Mouse (Mus musculus) frontal cortex, postnatal 25 days (tissue): ENCODE results near the gene Shisa5.

Experiments used
- DNase-seq, 2 experiments: peaks; one replicate each; pipeline ENCODE4 v3.0.0; 2022; ENCODE audit warnings: low spot score in 2 of 2

The Shisa5 gene

DNA sequence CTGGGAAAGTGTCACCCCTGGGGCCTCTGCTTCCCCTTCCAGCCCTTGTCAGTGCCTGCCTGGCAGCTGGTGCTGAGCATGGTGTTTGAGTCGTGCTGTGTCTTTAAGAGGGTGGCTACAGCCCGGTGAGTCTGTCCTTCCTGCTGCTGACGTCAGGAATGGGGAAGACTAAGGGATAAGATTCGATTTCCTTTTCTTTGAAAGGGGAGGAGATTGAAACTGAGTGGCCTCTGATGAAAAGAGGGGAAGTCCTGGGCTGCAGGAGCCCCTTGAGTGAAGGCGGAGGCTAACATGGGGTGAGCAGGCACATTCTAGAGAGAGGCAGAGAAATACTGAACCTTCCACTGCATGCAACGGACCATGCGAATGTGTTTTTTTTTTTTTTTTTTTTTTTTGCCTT is 16.3 kb downstream of the Shisa5 start:
- DNase-seq: peak in 1 of 2 experiments; percentile 60

GRCm38 (mm10) chr9:109055271-109056030 is 17.1 kb downstream of the Shisa5 start:
- DNase-seq: no peak

- no peak for DNase-seq
These were observed 17.8 kb downstream of the Shisa5 start for GRCm38 (mm10) chr9:109056081-109056690.

DNA sequence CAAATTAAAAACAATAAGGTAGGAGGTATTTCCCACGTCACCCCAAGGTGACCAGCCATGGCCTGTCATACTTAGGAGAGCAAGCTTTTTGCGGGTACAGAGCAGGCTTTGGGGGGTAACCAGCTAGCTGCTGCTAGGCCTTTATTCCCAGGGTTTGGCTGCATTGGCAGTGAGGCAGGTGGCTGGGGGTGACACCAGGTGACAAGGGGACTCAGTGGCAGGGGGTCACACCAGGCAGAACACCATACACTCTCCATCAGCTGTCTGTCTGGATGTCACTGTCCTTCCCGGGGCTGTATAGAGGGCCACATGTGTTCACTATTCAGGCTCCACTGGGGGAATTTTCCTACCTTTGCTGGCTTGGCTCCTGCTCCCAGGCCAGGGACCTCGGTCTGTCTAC is 18.6 kb downstream of the Shisa5 start:
- no peak for DNase-seq

- DNase-seq: no peak
These were observed 19.2 kb downstream of the Shisa5 start for GRCm38 (mm10) chr9:109057543-109057942.

DNA sequence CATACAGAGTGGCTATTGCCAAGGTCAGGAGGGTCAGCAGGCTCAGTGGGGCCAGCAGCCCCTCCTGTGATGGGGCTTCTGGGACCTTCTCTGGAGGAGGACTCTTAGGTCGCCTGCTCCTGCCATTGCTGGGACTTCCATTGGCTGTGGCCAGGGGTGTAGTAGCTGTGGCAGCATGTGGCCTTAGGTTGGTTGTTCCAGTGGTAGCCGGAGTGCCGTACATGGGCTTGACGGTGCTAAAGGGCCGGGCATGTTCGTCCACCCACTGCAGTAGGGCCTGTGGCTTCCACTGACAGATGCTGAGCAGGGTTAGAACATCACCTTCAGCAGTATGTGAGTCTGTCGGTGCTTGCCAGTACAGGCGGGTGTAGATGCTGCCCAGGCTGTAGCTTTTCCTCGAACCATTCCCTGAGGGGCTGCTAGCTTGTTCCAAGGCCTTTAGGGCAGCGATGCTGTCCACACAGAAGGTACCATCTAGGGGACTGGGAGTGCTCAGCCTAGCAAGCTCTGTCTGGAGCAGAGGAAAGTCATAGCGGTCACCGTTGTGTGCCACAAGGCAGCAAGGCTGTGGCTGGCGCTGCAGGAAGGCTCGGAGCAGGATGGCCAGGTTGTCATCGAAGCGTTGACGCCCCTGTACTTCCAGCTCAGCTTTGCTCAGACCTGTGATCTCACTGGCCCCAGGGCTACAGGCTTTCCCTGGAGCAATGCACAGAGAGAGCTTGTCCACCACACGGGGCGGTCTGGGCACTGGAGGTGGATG is 19.8 kb downstream of the Shisa5 start:
- DNase-seq: no peak

GRCm38 (mm10) chr9:109059136-109059903 is 21.0 kb downstream of the Shisa5 start, which contains the start of gene Trex1:
TSS of gene Trex1 (minus strand) at chr9:109059734.
- peak; percentile 85 to 93 for DNase-seq

DNA sequence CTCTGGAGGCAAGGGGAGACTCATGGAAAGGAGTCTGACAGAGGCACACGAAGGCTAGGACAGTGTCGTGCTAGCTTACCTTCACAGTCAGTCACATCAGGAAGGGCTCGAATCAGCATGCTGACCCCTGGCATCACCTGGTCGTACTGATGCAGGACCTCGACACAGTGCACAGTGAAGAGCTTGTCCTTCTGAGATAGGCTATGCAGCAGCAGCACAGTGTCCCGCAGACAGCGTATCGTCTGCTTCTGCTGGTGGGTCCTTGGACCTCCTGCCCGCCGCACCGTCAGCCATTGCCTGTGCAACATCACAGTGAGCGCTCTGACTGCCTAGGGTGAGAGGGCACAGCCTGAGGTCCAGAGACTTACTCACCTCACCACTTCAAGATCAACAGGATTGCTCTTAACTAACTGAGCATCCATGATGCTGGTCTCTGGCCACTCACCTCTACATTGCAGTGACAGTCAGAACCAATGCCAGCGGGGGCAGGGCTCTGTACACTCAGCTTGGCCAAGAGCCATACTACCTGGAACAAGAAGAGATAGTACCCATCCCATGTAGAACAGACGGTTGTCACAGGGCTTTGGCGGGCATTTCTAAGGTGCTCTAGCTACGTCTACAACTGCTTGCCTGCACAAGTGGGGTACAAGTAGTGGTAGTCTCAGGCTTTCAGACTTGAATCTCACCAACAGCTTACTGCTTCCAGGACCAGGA is 22.0 kb downstream of the Shisa5 start:
- no peak for DNase-seq

DNA sequence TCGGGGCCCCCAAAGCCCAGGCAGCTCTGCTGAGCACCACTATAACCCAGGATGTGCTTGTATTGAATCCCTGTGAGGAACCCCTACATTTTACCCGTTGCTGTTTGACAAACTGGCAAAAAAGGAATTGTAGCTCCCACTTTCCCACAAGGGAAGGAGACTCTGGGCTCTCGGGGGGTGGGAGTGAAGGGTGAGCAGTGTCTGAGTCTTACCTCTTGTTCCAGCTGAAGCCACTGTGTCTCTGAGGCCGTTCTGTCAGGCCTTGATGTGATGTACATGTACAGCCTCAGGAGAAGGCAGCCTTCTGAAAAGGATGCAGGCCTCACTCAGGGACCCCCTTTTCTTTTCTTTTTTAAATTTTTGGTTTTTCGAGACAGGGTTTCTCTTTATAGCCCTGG is 22.5 kb downstream of the Shisa5 start:
- DNase-seq: no peak

DNA sequence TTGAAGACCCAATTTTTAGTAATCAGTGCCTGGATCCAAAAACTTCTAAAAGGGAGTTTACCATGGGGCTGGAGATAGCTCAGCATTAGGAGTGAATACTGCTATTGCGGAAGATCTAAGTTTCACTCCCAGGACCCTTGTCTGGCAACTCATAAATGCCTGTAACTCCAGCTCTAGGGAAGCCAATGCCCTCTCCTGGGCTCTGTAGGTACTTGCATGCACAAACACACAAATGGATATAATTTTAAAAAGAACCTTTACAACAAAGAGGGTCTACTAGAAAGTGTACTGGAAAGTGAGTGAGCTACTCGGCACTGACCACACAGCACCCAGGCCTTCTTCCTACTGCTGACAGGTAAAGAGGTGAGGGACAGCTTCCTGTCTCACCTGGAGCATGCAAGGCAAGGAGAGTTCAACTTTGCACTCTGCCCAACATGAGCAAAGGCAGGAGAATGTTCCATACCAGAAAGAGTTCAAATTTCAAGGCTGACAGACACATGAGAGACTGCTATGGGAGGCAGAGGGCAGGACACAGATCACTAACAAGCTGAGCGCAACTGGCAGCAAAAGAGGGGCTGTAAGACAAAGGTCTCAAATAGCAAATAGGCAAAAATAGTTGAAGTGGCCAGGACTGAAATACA is 29.9 kb downstream of the Shisa5 start:
- no peak for DNase-seq

- peak; percentile 85 to 89 for DNase-seq
These were observed 35.6 kb downstream of the Shisa5 start, which contains the start of gene Atrip for GRCm38 (mm10) chr9:109073661-109074573. TSS of gene Atrip (minus strand) at chr9:109074124.

DNA sequence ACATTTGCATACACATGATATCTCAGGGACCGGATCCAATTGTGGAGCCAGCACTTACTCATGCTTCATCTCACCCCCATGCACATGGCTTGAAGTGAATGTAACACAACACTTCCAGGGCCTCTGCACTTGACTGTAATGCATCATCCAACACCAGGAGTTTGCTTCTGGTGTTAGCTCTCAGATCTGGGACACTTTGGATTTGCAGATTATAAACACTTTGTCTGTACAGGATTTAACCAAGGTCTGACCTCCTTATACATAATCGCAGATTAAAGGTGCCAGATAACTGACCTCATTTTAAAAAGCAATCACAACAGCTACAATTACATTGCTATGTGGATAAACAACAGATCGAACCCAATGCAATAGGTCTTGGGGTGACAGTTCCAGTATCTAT is 42.2 kb downstream of the Shisa5 start:
- no peak for DNase-seq

GRCm38 (mm10) chr9:109081749-109082123 is 43.4 kb downstream of the Shisa5 start:
- DNase-seq: no peak

DNA sequence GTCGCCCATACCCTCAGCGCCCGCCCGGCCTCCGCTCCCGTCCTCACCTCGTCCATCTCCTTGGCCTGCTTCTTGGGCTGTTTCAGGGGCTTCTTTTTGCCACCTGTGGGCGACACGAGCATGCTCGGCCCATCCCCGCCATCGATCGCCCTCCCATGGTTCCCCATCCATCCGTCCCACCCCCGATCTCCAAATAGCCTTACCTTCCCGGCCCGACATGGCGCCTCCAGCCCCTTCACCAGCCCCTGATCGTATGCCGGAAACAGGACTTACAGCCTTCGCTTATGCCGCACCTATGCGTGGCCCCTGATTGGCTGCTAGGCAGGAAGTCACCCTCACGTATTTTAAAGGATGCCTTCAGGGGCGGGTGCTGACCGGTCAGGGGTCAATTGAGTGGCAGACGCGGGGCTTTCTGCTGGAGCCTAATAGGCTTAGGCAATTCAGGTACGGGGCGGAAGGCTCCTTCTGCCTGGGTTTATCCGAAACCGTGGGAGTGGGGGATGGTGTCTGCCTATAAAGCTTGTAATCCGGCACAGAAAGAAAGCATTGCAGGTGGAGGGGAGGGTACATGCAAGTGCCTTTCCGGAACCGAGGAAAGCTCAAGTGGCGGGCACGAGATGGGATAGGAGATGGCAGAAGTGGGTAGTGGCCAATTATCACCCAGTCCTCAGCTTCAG is 43.9 kb downstream of the Shisa5 start, which contains the start of the genes Ccdc51 and Tma7:
Gene Ccdc51 (plus strand): TSS at position 370 of the 677 bp plus-strand sequence.
Gene Tma7 (minus strand): TSS at position 464 of the 677 bp plus-strand sequence.
- peak; percentile 67 to 80 for DNase-seq

DNA sequence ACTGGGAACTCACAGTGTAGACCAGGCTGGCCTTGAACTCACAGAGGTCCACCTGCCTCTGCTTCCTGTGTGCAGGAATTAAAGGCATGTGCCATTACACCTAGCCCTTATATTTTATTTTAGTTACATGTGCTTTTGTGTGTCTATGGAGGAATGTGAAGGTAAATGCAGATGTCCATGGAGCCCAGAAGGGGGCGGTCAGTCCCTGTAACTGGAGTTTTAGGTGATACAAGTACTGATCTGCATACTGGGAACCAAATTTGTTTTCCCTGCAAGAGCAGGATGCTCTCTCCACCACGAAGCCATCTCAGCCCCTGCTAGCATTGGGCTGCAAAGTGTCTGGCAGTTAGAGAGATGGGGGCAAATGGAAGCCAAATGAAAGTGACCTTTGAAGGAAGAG is 46.6 kb downstream of the Shisa5 start:
- no peak for DNase-seq

DNA sequence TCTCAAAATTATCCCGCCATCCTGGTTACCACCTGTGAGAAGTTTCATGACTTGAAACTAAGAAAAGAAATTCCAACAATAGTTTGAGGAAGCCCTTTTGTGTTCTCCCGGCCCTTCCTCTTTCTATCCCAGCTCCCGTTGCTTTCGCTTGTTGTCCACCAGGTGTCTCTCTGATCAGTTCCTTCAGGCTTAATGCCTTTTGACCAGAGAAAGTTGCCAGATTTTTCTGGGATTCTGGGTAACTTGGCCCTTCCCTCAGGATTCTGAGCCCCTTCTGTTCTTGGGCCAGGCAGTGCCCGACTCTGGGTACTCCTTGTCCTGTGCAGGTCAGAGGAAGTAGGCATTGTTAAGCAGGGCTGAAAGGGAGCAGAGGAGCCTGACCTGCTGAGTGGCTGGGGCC is 49.6 kb downstream of the Shisa5 start:
- DNase-seq: no peak

- DNase-seq: no peak
These were observed 52.1 kb downstream of the Shisa5 start for GRCm38 (mm10) chr9:109090446-109090845.

GRCm38 (mm10) chr9:109091802-109092201 is 53.4 kb downstream of the Shisa5 start:
- no peak for DNase-seq

GRCm38 (mm10) chr9:109092799-109093198 is 54.4 kb downstream of the Shisa5 start:
- DNase-seq: no peak
